Mouse (Mus musculus): ENCODE results near the gene Lrrk1.

- TF ChIP-seq MAX (IDR thresholded peaks at IDR 0.05): no peak
- no peak for TF ChIP-seq FOSL1 (IDR thresholded peaks at IDR 0.05; ENCODE audit: insufficient read depth, low read length, poor library complexity, severe bottlenecking)
- no peak for TF ChIP-seq CTCF (IDR thresholded peaks at IDR 0.05; ENCODE audit: control insufficient read depth, insufficient read depth, insufficient read length)
- TF ChIP-seq CEBPB (IDR thresholded peaks at IDR 0.05; ENCODE audit: low read depth): no peak
These were observed 169.7 kb downstream of the Lrrk1 start for GRCm38 (mm10) chr7:66218193-66219014.

All from C2C12 (cell line).